Mouse (Mus musculus): ENCODE data around the gene Hmx3. TPM values are rescaled to one million over a fixed set of nuclear protein-coding genes. Genes with fewer than 3 reads are reported as not detected.

Hmx3 gene
- total and polyA plus RNA-seq, 3 experiments: not detected

DNA sequence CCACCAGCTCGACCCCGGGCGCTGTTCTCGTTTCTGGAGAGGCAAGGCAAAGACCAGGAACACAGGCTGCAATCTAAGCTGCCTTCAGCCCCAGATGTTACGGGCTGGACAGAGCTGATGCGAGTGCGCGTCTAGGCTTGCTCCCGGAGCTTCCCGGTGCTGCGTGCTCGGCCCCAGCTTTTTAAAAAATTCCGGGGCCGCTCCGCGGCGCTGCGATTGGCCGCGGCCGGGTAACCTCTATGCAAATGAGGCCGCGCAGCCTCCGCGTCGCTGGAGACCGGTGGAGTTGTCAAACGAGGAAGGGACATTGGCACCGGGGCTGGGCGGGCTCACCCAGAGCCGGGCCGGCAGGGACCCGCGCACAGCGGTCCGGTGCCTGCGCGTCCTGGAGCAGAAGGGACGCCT is 11.1 kb downstream of the Hmx3 start:
- peak overlapping the region; percentile 37 to 80 (median 67) for H3K4me3 ChIP-seq (replicated peaks in 1 of 3; ENCODE audit: low read depth in 2 of 3, low read length in 2 of 3, poor library complexity in 1 of 3)
- H3K9me3 ChIP-seq (replicated peaks; ENCODE audit: low read length): no peaks in the 10 kb centered on the region
- DNase-seq (ENCODE audit: extremely low read depth): peak; percentile 58
- peak overlapping the region; percentile 75 for H3K9ac ChIP-seq (ENCODE audit: insufficient read depth, low read depth)
- peak overlapping the region; percentile 85 for H3K4me2 ChIP-seq (ENCODE audit: insufficient read depth, low read depth, poor library complexity, severe bottlenecking)
- dilution Hi-C loops (cut with MboI; ENCODE audit: extremely low pct_ligation_motif_present, extremely low pct_unique_long_range_greater_than_20kb, low sequenced_read_pairs): no loop called here
- H3K79me2 ChIP-seq (replicated peaks; ENCODE audit: control insufficient read depth, extremely low read depth, insufficient read depth, poor library complexity, severe bottlenecking): no peaks in the 10 kb centered on the region
- peaks cover 2 to 5% of the 10 kb centered on the region in 2 experiments for H3K36me3 ChIP-seq (replicated peaks in 1 of 2; ENCODE audit: control insufficient read depth in 1 of 2, insufficient read depth in 1 of 2, low read length in 1 of 2)
- in situ Hi-C loops (cut with MboI; ENCODE audit: low pct_ligation_motif_present, low pct_unique_long_range_greater_than_20kb, low sequenced_read_pairs): no loop called here
- H3K27ac ChIP-seq (ENCODE audit: insufficient read depth, low read depth): no peak overlapping the region
- peaks cover 6 to 20% of the 10 kb centered on the region in 2 experiments; a peak in 3 of 4 replicates for H3K4me1 ChIP-seq (ENCODE audit: control insufficient read depth in 1 of 2, insufficient read depth in 2 of 2)
- H3K27me3 ChIP-seq (replicated peaks): peaks cover 57% of the 10 kb centered on the region
- no peak for TF ChIP-seq UBTF (IDR thresholded peaks at IDR 0.05; ENCODE audit: low read depth, low read length)
- TF ChIP-seq MYC (IDR thresholded peaks at IDR 0.05; ENCODE audit: low read depth, low read length): 0 out of 2 replicates have a peak, but pooled peaks have one; percentile 44
- TF ChIP-seq USF1 (IDR thresholded peaks at IDR 0.05; ENCODE audit: low read depth, low read length): no peak
- peak; percentile 28; the same call in 1 of the 2 replicates for TF ChIP-seq CHD2 (IDR thresholded peaks at IDR 0.05; ENCODE audit: low read length)
- TF ChIP-seq BHLHE40 (IDR thresholded peaks at IDR 0.05; ENCODE audit: low read depth, low read length): 0 out of 2 replicates have a peak, but pooled peaks have one; percentile 12
- TF ChIP-seq ELF1 (IDR thresholded peaks at IDR 0.05; ENCODE audit: low read depth, low read length): peak; percentile 56; the same call in 1 of the 2 replicates
- peak; percentile 93 for TF ChIP-seq MXI1 (IDR thresholded peaks at IDR 0.05; ENCODE audit: low read depth, low read length)
- TF ChIP-seq RAD21 (IDR thresholded peaks at IDR 0.05; ENCODE audit: low read depth, low read length): no peak
- TF ChIP-seq TCF12 (IDR thresholded peaks at IDR 0.05; ENCODE audit: low read depth, low read length): peak; percentile 52
- no peak for TF ChIP-seq MAZ (IDR thresholded peaks at IDR 0.05; ENCODE audit: low read depth, low read length)
- TF ChIP-seq NRF1 (IDR thresholded peaks at IDR 0.05; ENCODE audit: low read depth, low read length): peak; percentile 70
- peak; percentile 64; the same call in 1 of the 2 replicates for TF ChIP-seq MAX (IDR thresholded peaks at IDR 0.05; ENCODE audit: low read length)
- TF ChIP-seq PAX5 (IDR thresholded peaks at IDR 0.05; ENCODE audit: low read length): no peak
- TF ChIP-seq JUND (conservative IDR thresholded peaks at IDR 0.05; ENCODE audit: low read depth, low read length): no peak
- TF ChIP-seq TBP (conservative IDR thresholded peaks at IDR 0.05; ENCODE audit: low read depth, low read length): 0 out of 2 replicates have a peak, but pooled peaks have one; percentile 58
- TF ChIP-seq MAFK (IDR thresholded peaks at IDR 0.05; ENCODE audit: insufficient replicate concordance, low read length): no peak
- no peak for TF ChIP-seq JUN (IDR thresholded peaks at IDR 0.05; ENCODE audit: insufficient read depth, low read depth, low read length)
- peak; percentile 75 for TF ChIP-seq POLR2A (IDR thresholded peaks at IDR 0.05; ENCODE audit: low read depth, low read length)
- 0 out of 2 replicates have a peak, but pooled peaks have one; percentile 17 for TF ChIP-seq CHD1 (IDR thresholded peaks at IDR 0.05; ENCODE audit: low read depth, low read length)
- TF ChIP-seq MEF2A (IDR thresholded peaks at IDR 0.05; ENCODE audit: borderline replicate concordance, low read depth, low read length): no peak; the same call in 1 of the 2 replicates
- no peak for TF ChIP-seq ZNF384 (IDR thresholded peaks at IDR 0.05; ENCODE audit: low read depth, low read length)
- TF ChIP-seq ZMIZ1 (IDR thresholded peaks at IDR 0.05; ENCODE audit: low read depth, low read length): peak; percentile 87
- no peak for TF ChIP-seq EP300 (IDR thresholded peaks at IDR 0.05; ENCODE audit: low read length)
- 0 out of 2 replicates have a peak, but pooled peaks have one; percentile 16 for TF ChIP-seq RCOR1 (conservative IDR thresholded peaks at IDR 0.05; ENCODE audit: low read depth, low read length)
- TF ChIP-seq ZKSCAN1 (IDR thresholded peaks at IDR 0.05; ENCODE audit: borderline replicate concordance, low read depth, low read length): no peak
- TF ChIP-seq SMC3 (IDR thresholded peaks at IDR 0.05; ENCODE audit: low read depth, low read length): no peak
- peak; percentile 35; the same call in 1 of the 2 replicates for TF ChIP-seq IRF4 (IDR thresholded peaks at IDR 0.05; ENCODE audit: low read depth, low read length)
- TF ChIP-seq KAT2A (IDR thresholded peaks at IDR 0.05; ENCODE audit: insufficient replicate concordance, low read length): no peak
- TF ChIP-seq HCFC1 (IDR thresholded peaks at IDR 0.05; ENCODE audit: low read depth, low read length): no peak
- no peak for TF ChIP-seq ZC3H11A (IDR thresholded peaks at IDR 0.05; ENCODE audit: low read depth, low read length)
- TF ChIP-seq E2F4 (IDR thresholded peaks at IDR 0.05; ENCODE audit: insufficient replicate concordance, low read depth, low read length): peak; percentile 51; the same call in 1 of the 2 replicates
- no peak for TF ChIP-seq CTCF (conservative IDR thresholded peaks at IDR 0.05 in 1 of 2, IDR thresholded peaks at IDR 0.05 in 1 of 2; ENCODE audit: low read depth in 2 of 2, low read length in 2 of 2)
- TF ChIP-seq NELFE (IDR thresholded peaks at IDR 0.05; ENCODE audit: low read depth, low read length): peak; percentile 73; the same call in 1 of the 2 replicates
- TF ChIP-seq ETS1 (conservative IDR thresholded peaks at IDR 0.05; ENCODE audit: low read depth, low read length): no peak
- TF ChIP-seq POLR2AphosphoS2 (IDR thresholded peaks at IDR 0.05; ENCODE audit: low read depth, low read length): 0 out of 2 replicates have a peak, but pooled peaks have one; percentile 40
- TF ChIP-seq GABPA (IDR thresholded peaks at IDR 0.05; ENCODE audit: insufficient replicate concordance, low read depth, low read length): no peak
- TF ChIP-seq SIN3A (IDR thresholded peaks at IDR 0.05; ENCODE audit: low read length): peak; percentile 93
- TF ChIP-seq USF2 (conservative IDR thresholded peaks at IDR 0.05; ENCODE audit: low read depth, low read length): no peak

Data from CH12.LX (cell line).